Mouse (Mus musculus) left cerebral cortex, adult 2 months (tissue): ENCODE data around the gene Cacna1h. TPM values are rescaled to one million over a fixed set of nuclear protein-coding genes. Genes with fewer than 3 reads are reported as not detected.

Source experiments
- DNase-seq, 2 experiments: peaks; one replicate each; pipeline ENCODE4 v3.0.0; 2021 to 2022; ENCODE audit warnings: low spot score in 2 of 2, mixed read lengths in 1 of 2; ENCODE audit errors: extremely low spot score in 1 of 2
- H3K27ac ChIP-seq: fragments of 200-600 bp; 2 replicates; pipeline ENCODE4 v1.8.1; 2022
- H3K4me3 ChIP-seq: fragments of 200-600 bp; 2 replicates; pipeline ENCODE4 v1.8.1; 2022
- CTCF ChIP-seq: fragments of 200-600 bp; IDR thresholded peaks from 2 replicates; pipeline ENCODE4 v1.8.1; 2022; ENCODE audit warnings: antibody characterized with exemption, mild to moderate bottlenecking, moderate library complexity
- intact Hi-C: fragments of 180-260 bp; cut with DNase I; formaldehyde crosslinking; loops from one replicate; pipeline ENCODE4 v1.15.1; 2025
- total RNA-seq, 2 experiments: library from RNA; stranded (reverse); gene quantifications; 2 replicates each; pipeline ENCODE4 v1.2.3; 2021

The Cacna1h gene
- total RNA-seq, 2 experiments from 2014 or later: 45.2 to 48.0 TPM

DNA sequence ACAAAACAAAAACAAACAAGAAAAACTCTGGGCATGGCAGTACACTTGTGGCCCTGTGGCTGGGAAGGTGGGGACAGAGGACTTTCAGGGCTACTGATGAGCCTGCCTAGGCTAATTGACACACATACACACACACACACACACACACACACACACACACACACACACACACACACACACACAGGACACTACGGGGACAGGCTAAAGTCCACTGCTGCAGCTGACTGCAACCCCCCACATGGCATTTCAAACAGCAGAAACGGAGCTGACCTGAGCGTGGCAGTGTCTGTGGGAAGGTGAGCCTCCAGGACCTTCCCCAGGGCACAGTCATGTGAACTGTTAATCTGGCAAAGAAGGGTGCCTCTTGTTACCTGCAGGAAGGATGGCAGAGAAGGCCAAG lies 92.1 kb downstream of the Cacna1h start:
- Histone ChIP-seq H3K27ac (no peak overlapping the region), H3K4me3 (no peak overlapping the region)
- DNase-seq: no peak
- intact Hi-C loops: no loop called here
- no peak for TF ChIP-seq CTCF

DNA sequence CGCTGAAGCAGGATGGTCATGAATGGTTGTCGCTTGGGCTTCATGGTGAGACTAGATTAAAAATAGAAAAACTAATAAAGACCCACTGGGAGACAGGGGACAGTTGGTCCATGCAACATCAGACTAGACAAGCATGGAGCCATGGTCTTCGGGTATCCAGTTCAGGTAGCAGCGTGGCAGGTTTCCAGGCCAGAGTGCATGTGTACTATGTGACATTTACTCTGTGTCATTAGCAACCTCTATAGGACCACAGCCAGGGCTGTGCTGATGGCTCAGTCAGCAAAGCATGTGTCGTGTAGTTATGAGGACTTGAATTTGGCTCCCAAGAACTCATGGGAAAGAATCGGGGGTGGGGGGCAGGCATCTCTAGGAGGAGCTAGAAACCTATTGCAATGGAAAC lies 93.6 kb downstream of the Cacna1h start:
- no peak for TF ChIP-seq CTCF
- no peak for DNase-seq
- Histone ChIP-seq H3K4me3 (no peak overlapping the region), H3K27ac (no peak overlapping the region)
- intact Hi-C loops: no loop called here

DNA sequence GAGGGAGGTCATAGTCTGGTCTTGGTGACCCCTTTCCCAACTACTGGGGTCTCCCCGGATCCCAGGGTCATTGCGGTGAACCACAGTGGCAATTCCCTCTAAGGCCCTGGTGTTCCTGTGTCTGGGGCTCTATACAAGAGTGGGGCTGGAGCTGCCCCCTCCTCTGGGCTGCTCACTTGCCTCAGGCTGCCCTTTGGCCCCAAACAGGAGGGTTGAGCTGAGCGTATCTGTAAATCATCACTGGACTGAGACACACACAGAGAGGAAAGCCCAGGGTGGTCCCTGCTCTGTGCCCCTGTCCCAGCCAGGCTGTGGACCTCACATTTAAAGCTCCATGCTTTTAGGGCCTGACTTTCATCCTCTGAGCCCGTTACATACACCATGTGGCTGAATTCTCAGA lies 95.4 kb downstream of the Cacna1h start:
- no peak for DNase-seq
- Histone ChIP-seq H3K4me3 (no peak overlapping the region), H3K27ac (no peak overlapping the region)
- no peak for TF ChIP-seq CTCF
- intact Hi-C loops: no loop called here

DNA sequence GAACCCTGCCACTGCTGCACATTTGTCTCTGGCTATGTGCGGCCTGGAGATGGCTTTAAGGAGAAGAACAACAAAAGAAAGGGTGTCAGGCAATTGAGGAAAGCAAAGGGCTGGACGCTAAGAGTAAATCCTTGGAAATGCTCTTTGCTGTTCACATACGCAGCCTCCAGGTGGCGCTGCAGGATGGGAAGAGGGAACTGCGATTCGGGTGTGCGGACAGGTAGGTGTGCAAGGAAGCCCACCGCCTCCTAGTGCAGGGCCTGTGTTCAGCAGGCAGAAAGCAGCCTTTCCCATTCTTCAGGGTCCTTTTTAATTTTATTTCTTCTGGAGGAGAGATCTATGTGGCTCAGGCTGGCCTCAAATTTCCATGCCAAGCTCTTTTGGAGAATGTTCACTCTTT lies 99.6 kb downstream of the Cacna1h start:
- Histone ChIP-seq H3K4me3 (no peak overlapping the region), H3K27ac (no peak overlapping the region)
- TF ChIP-seq CTCF: peak; percentile 91
- intact Hi-C loops: loop anchor here (1.0 to 2.0 kb wide), 2 partner anchors 29 to 136 kb away; no protein-coding TSS in a partner anchor
- DNase-seq: peak; percentile 44 to 76

DNA sequence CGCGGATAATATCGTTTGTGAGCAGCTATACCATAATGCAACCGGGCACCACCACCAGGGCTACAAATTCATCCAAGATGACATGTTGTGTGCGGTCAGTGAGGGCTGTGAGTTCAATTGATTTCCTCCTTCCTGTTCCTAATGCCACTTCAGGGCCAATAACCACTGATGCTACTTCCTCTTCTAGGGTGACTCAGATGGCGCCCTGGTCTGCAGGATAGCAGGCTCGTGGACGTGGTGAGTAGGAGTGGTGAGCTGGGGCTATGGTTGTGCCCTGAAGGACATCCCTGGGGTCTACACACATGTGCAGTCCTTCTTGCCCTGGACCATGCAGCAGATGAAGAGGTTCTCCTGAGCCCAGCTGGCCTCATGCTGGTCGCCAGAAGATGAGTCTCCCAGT lies 101.3 kb downstream of the Cacna1h start:
- Histone ChIP-seq H3K27ac (no peak overlapping the region), H3K4me3 (no peak overlapping the region)
- intact Hi-C loops: no loop called here
- DNase-seq: no peak
- no peak for TF ChIP-seq CTCF

Other genes starting within 250 kb of the Cacna1h start
- 10 to 100 TPM; 20.2 to 20.8 TPM for gene BC003965, start 249.2 kb downstream of the Cacna1h start, total RNA-seq
- 10 to 100 TPM; 39.0 to 40.7 TPM for gene Unkl, start 245.4 kb downstream of the Cacna1h start, total RNA-seq
- 10 to 100 TPM; 78.1 to 81.4 TPM for gene Gnptg, start 193.7 kb downstream of the Cacna1h start, total RNA-seq
- gene Tsr3, start 193.6 kb downstream of the Cacna1h start, total RNA-seq: 10 to 100 TPM; 24.6 to 25.9 TPM
- 10 to 100 TPM; 14.8 to 29.8 TPM for gene Baiap3, start 177.4 kb downstream of the Cacna1h start, total RNA-seq
- 100 to 1,000 TPM; 215 to 223 TPM for gene Ube2i, start 159.2 kb downstream of the Cacna1h start, total RNA-seq
- gene Prss34, start 135.4 kb downstream of the Cacna1h start, total RNA-seq: not detected
- not detected for gene Prss28, start 125.1 kb downstream of the Cacna1h start, total RNA-seq
- not detected for gene Prss29, start 115.1 kb downstream of the Cacna1h start, total RNA-seq
- not detected for gene Tpsab1, start 88.2 kb downstream of the Cacna1h start, total RNA-seq
- gene Tpsb2, start 67.5 kb downstream of the Cacna1h start, total RNA-seq: not detected
- gene Tpsg1, start 64.5 kb downstream of the Cacna1h start, total RNA-seq: not detected
- gene Tekt4, start 20.8 kb upstream of the Cacna1h start, total RNA-seq: 1 to 10 TPM; 2.1 to 2.4 TPM
- under 1 TPM; 0.18 to 0.21 TPM for gene Sstr5, start 63.5 kb upstream of the Cacna1h start, total RNA-seq
- gene Sox8, start 136.9 kb upstream of the Cacna1h start, total RNA-seq: 10 to 100 TPM; 55.3 to 66.9 TPM
- gene Lmf1, start 145.3 kb upstream of the Cacna1h start, total RNA-seq: 10 to 100 TPM; 22.0 to 25.4 TPM